Mouse (Mus musculus) hindbrain, embryonic 13.5 days (tissue): ENCODE measurements at regions not wholly inside any gene's neighbourhood (a gene's known extent, or its start where the extent isn't known, plus 50 kb on each side); places are given as distances from the start of the nearest gene placed in this dataset.
A peak's percentile ranks its signal among the peaks of the same experiment; 100 is the strongest.

Experiments used
- ATAC-seq: fragments of 200-750 bp; cut with Nextera tagmentation; 2 replicates; pipeline ENCODE4 v1.8.0; 2017; ENCODE audit warnings: moderate TSS enrichment; ENCODE audit not compliant: low FRiP score
- H3K27ac ChIP-seq: fragments of 300-500 bp; sonication (generic); 2 replicates; pipeline ENCODE4 v1.5.1; 2015; ENCODE audit warnings: inconsistent platforms, mild to moderate bottlenecking, moderate library complexity
- H3K27me3 ChIP-seq: fragments of 300-500 bp; sonication (generic); 2 replicates; pipeline ENCODE4 v1.6.1; 2015; ENCODE audit warnings: mild to moderate bottlenecking, inconsistent platforms
- H3K36me3 ChIP-seq: fragments of 300-500 bp; sonication (generic); 2 replicates; pipeline ENCODE4 v1.6.1; 2015; ENCODE audit warnings: mild to moderate bottlenecking, inconsistent platforms
- H3K4me1 ChIP-seq: fragments of 300-500 bp; sonication (generic); replicated peaks from 2 replicates; pipeline ENCODE4 v1.6.1; 2015; ENCODE audit warnings: inconsistent platforms
- H3K4me2 ChIP-seq: fragments of 300-500 bp; sonication (generic); 2 replicates; pipeline ENCODE4 v1.6.1; 2015; ENCODE audit warnings: inconsistent platforms, mild to moderate bottlenecking, moderate library complexity
- H3K4me3 ChIP-seq: fragments of 300-500 bp; sonication (generic); 2 replicates; pipeline ENCODE4 v1.5.1; 2015; ENCODE audit warnings: mild to moderate bottlenecking, inconsistent platforms
- H3K9ac ChIP-seq: fragments of 300-500 bp; sonication (generic); 2 replicates; pipeline ENCODE4 v1.6.1; 2015; ENCODE audit warnings: mild to moderate bottlenecking, inconsistent platforms
- H3K9me3 ChIP-seq: fragments of 300-500 bp; sonication (generic); 2 replicates; pipeline ENCODE4 v1.6.1; 2016; ENCODE audit warnings: inconsistent platforms
- WGBS: fragments of 180-500 bp; shearing (Covaris S2); methylation state at CpG from one replicate; pipeline ENCODE4 v1.1.7; 2015; 5-methylcytosine and 5-hydroxymethylcytosine counted together

DNA sequence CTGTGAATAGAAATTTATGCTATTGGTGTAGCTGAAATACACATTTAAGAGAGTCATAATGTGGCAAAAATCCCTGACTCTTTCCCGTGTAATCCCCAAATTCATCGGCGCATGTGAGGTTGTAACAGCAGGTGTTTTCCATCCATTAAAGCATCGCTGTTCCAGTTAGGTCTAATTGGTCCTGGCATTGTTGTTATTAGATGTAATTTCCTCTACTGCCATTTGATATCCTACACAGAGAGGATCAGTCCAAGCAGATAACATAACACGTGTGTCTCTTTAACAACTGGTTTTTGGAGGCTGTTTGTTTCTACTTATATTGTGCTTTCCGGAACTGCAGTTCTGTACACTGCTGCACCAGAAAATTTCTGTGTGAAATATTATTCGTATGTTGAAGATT lies 101.8 kb downstream of the Vgll3 start:
- Histone ChIP-seq H3K4me2 (no peak overlapping the region), H3K9ac (no peak overlapping the region), H3K36me3 (no peaks in the 10 kb centered on the region), H3K27ac (no peak overlapping the region), H3K9me3 (no peaks in the 10 kb centered on the region), H3K4me3 (no peak overlapping the region), H3K27me3 (no peaks in the 10 kb centered on the region), H3K4me1 (no peaks in the 10 kb centered on the region)
- WGBS = 80% methylated on average over 7 of the region's 7 CpGs
- ATAC-seq = no peak

DNA sequence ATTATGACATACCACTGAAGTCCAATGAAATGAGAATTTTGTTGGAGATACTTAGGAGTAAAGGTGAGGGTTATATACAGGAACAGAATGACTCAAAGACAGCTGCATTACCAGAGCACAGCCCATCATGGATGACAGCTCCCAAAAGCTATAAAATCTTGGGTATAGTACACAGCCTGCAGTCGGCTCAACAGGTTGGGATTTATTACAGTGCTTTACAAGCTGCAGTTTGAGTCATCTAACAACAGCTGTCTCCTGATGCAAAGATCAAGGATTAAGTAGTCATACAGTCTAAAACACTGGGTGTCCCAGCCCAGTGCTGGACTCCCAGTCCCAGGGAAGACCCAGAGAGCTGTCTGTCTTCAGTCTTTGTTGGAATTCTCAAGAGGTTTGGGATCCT lies 110.9 kb downstream of the Vgll3 start:
- Histone ChIP-seq H3K9ac (no peak overlapping the region), H3K27ac (no peak overlapping the region), H3K9me3 (no peaks in the 10 kb centered on the region), H3K36me3 (no peaks in the 10 kb centered on the region), H3K4me3 (no peak overlapping the region), H3K4me2 (no peak overlapping the region), H3K4me1 (no peaks in the 10 kb centered on the region), H3K27me3 (no peaks in the 10 kb centered on the region)
- WGBS = 94% methylated on average over 1 of the region's 1 CpGs
- no peak for ATAC-seq

- H3K36me3 ChIP-seq = no peaks in the 10 kb centered on the region
- H3K4me1 ChIP-seq = no peaks in the 10 kb centered on the region; the same call in 1 of the 2 replicates
- no peak overlapping the region for H3K9ac ChIP-seq
- H3K4me3 ChIP-seq = no peak overlapping the region
- no peak for ATAC-seq
- no peak overlapping the region for H3K27ac ChIP-seq
- no peaks in the 10 kb centered on the region for H3K9me3 ChIP-seq
- no peaks in the 10 kb centered on the region for H3K27me3 ChIP-seq
- H3K4me2 ChIP-seq = no peak overlapping the region
- 78% methylated on average over 4 of the region's 4 CpGs for WGBS
Observed at GRCm38 (mm10) chr16:65963829-65964228, 148.8 kb downstream of the Vgll3 start.

DNA sequence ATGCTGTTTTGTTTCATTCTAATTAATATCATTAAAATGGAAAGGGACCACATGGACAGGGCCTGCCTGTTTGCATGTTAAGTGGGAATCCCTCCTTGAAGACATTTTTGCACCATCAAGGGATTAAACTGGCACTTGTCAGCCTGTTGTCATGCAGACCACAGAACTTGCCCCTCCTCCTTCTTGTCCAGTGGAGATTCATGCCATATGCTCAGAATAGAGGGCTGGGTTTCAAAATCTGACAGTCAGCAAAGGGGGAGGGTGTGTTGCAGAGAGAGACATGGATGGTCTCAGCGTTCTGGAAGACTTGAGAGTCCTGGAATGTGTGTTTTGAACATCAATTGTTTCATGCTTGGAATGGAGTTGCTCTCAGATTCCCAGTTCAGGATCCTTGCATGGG lies 149.2 kb downstream of the Vgll3 start:
- no peaks in the 10 kb centered on the region for H3K27me3 ChIP-seq
- no peak overlapping the region for H3K9ac ChIP-seq
- H3K4me3 ChIP-seq = no peak overlapping the region
- H3K4me2 ChIP-seq = no peak overlapping the region
- 0 out of 2 replicates have a peak, but pooled peaks have one; percentile 59 for ATAC-seq
- no peaks in the 10 kb centered on the region for H3K9me3 ChIP-seq
- no peaks in the 10 kb centered on the region for H3K36me3 ChIP-seq
- WGBS = 59% methylated on average over 1 of the region's 1 CpGs
- H3K27ac ChIP-seq = no peak overlapping the region
- no peaks in the 10 kb centered on the region; the same call in 1 of the 2 replicates for H3K4me1 ChIP-seq

DNA sequence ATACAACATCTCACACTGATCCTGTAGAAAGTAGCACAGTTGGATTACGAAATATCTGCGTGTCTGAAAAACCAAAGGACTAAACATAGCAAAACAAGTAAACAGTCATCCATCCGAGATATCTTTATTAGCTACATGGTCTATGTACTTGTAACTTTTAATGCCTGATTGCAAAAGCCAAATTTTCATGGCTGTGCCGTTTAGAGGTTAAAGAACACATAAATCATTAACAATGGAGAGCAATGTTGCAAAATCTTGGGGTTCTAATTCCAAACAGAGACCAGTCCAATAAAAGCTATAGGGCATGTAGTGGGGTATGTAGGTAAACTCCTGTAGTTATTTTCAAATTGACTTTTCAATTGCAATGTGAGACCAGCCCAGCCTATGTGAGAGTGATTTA lies 162.0 kb downstream of the Vgll3 start:
- ATAC-seq = no peak
- WGBS = 92% methylated on average over 4 of the region's 4 CpGs
- no peak overlapping the region for H3K9ac ChIP-seq

DNA sequence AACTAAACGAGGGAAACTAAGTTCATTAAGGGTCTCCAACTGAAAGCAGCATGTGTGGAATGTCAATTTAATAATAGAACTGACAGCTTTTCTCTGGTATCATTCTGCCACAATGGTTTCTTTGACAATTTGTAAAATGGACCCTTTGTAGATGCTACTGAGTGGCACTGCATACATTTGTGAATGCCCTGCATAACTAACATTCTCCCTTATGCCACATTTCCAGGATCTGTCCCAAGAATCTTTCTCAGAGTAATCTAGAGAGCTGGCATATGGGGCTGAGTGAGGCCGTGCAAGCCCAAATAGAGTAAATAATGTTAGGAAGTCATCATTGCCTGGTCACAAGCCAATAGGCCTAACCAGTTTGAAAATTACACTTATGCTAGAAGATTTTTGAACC lies 172.1 kb downstream of the Vgll3 start:
- no peak overlapping the region for H3K9ac ChIP-seq
- no peaks in the 10 kb centered on the region for H3K9me3 ChIP-seq
- H3K36me3 ChIP-seq = no peaks in the 10 kb centered on the region
- no peak overlapping the region for H3K27ac ChIP-seq
- H3K4me1 ChIP-seq = no peaks in the 10 kb centered on the region
- WGBS = 44% methylated on average over 2 of the region's 2 CpGs
- H3K27me3 ChIP-seq = no peaks in the 10 kb centered on the region
- no peak overlapping the region for H3K4me2 ChIP-seq
- no peak overlapping the region for H3K4me3 ChIP-seq
- ATAC-seq = no peak

More for the DNA sequence above, 162.0 kb downstream of the Vgll3 start:
- Histone ChIP-seq H3K4me3 (no peak overlapping the region), H3K27ac (no peak overlapping the region), H3K4me1 (no peaks in the 10 kb centered on the region), H3K4me2 (no peak overlapping the region), H3K9me3 (no peaks in the 10 kb centered on the region), H3K36me3 (no peaks in the 10 kb centered on the region), H3K27me3 (no peaks in the 10 kb centered on the region)

DNA sequence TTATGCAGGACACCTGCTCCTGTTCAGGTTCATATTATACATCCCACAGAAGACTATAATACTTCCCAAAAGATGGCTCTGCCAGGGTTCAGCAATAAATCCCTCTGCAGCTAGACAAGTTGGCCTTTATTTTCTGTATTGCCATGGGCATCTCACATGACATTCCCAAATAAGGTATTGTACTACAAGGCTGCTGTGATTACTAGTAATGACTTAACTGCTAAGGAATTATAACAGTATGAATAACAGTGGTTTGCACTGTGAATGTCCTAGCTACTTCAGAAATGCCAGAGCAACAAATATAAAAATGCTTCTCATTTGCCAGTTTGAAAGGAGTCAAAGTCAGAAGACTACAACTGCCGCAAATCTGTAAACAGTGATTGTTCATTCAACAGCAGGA lies 184.3 kb downstream of the Vgll3 start:
- Histone ChIP-seq H3K27ac (no peak overlapping the region), H3K4me3 (no peak overlapping the region), H3K9me3 (no peaks in the 10 kb centered on the region), H3K9ac (no peak overlapping the region), H3K4me2 (no peak overlapping the region), H3K36me3 (no peaks in the 10 kb centered on the region), H3K27me3 (no peaks in the 10 kb centered on the region), H3K4me1 (no peaks in the 10 kb centered on the region)
- no peak for ATAC-seq
- WGBS = 77% methylated on average over 1 of the region's 1 CpGs

DNA sequence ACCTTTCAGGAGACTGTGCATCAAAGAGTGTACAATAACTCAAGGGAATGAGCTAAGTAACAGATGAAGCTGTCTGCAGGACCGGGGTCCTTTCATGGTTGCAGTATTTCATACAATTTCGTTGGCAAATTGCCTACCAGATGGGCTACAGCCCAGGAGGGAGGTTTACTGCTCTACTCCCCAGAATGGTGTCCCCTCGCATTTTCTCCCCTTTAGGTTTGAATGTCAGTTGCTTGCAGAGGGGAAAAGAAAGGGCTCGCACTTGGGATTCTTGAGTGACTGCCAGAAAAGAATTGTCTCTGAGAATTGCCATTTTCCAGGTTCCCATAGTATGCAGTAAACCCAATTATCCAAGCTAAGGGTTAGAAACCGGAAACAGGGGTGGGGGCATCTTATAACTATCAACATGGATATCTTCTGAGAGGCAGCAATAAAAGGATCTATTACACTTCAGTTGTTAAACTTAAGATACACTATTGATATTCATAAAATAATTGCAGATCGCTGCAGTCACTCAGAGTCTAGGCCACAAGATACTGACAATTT lies 185.7 kb downstream of the Vgll3 start:
- Histone ChIP-seq H3K27me3 (no peaks in the 10 kb centered on the region), H3K4me2 (no peak overlapping the region), H3K4me3 (no peak overlapping the region), H3K9me3 (no peaks in the 10 kb centered on the region), H3K9ac (no peak overlapping the region), H3K4me1 (no peaks in the 10 kb centered on the region), H3K27ac (no peak overlapping the region), H3K36me3 (no peaks in the 10 kb centered on the region)
- ATAC-seq = no peak
- 72% methylated on average over 6 of the region's 6 CpGs for WGBS

DNA sequence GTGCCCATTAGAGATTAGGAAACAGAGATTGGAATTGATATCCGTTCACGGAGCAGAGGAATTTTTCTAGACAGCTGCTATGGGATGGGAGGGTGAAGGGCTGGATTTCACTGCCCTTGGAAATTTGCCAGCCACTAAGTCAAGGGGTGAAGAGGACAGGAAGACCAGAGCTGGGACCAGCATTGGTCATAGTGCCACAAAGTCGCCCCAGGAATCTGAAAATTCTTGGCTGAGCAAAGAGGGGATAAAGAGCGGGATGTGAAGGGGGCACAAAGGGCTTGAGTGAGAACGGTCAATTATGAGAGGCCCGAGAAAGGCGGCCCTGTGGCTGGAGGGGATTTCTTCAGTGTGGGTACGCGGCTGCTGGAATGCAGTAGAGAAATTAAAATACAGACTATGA lies 189.6 kb downstream of the Vgll3 start:
- Histone ChIP-seq H3K4me2 (no peak overlapping the region), H3K27ac (no peak overlapping the region), H3K36me3 (no peaks in the 10 kb centered on the region), H3K9me3 (no peaks in the 10 kb centered on the region), H3K27me3 (no peaks in the 10 kb centered on the region), H3K4me3 (no peak overlapping the region), H3K9ac (no peak overlapping the region), H3K4me1 (no peaks in the 10 kb centered on the region)
- 85% methylated on average over 9 of the region's 9 CpGs for WGBS
- no peak for ATAC-seq

GRCm38 (mm10) chr16:66005954-66006580 lies 191.0 kb downstream of the Vgll3 start:
- Histone ChIP-seq H3K4me2 (no peak overlapping the region), H3K36me3 (no peaks in the 10 kb centered on the region), H3K27me3 (no peaks in the 10 kb centered on the region), H3K4me1 (no peaks in the 10 kb centered on the region), H3K9me3 (no peaks in the 10 kb centered on the region), H3K4me3 (no peak overlapping the region), H3K27ac (no peak overlapping the region), H3K9ac (no peak overlapping the region)
- 52% methylated on average over 7 of the region's 7 CpGs for WGBS
- ATAC-seq = no peak

DNA sequence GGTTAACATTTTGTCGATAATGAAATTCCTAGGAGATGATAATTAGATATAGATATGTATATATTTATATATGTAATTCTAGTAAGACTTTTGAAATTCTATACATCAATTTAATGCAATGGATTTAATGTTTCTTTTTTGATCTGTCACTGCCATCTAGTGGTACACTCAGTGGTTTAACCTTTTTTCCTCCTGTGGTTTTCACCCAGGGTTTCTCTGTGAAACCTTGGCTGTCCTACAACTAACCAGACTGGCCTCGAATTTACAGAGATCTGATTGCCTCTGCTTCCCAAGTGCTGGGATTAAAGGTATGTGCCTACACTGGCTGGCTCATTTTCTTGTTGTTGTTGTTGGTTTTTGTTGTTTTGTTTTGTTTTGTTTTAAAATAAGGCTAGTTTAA lies 198.6 kb downstream of the Vgll3 start:
- 0 out of 2 replicates have a peak, but pooled peaks have one; percentile 46 for ATAC-seq
- WGBS = 17% methylated on average over 2 of the region's 2 CpGs
- no peaks in the 10 kb centered on the region for H3K36me3 ChIP-seq

DNA sequence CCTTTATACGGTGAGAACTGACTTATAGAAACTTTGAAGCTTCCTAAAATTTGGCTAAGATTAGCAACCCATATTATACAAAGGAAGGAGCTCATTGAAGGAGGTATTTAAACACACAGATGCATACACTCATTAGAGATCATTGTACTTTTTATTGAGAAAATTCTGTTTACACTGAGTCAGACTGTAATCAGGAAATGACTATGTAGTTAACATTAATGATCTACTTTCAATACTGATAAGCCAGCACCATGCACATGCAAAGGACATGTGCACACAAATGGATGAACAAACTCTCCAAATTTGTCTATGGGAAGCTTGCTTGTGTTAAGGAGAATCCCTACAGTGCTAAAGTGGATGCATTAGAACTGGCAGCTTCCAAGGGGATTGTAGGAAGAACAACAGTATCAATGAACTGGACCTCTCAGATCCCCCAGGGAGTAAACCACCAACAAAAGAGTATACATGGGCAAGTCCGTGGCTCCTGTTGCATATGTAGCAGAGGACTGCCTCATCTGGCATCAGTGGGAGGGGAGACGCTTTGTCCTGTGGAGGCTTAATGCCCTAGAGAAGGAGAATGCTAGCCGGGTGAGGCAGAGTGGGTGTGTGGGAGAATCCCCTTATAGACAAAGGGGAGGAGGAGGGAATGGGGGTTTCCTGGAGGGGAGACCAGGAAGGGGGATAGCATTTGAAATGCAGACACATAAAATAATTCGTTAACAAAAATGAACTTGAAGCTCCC lies 200.0 kb downstream of the Vgll3 start:
- H3K9ac ChIP-seq = no peak overlapping the region
- H3K4me2 ChIP-seq = no peak overlapping the region

More for the DNA sequence above, 198.6 kb downstream of the Vgll3 start:
- H3K9ac ChIP-seq = no peak overlapping the region
- H3K4me3 ChIP-seq = no peak overlapping the region
- H3K4me2 ChIP-seq = no peak overlapping the region
- no peaks in the 10 kb centered on the region for H3K27me3 ChIP-seq
- peaks cover 4% of the 10 kb centered on the region; the same call in 1 of the 2 replicates for H3K4me1 ChIP-seq
- no peak overlapping the region for H3K27ac ChIP-seq
- H3K9me3 ChIP-seq = no peaks in the 10 kb centered on the region

DNA sequence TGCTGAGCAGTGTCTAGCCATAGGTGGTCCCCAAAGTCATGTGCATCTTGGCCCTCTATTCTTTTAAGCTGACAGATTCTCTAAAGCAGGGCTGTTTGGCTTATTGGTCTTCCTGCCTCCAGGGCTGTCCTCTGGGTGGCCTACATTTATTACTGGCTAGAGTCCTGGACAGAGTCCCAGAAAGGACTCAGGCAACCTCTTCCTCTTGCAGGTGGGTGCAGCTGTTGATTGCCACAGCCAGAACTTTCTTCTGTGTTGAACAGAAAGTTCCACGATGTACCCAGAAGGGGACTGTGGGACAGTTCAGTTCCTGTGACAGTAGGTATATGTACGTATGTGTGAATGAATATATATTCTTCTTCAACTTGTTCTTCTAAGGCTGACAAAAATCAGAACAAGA lies 202.0 kb downstream of the Vgll3 start:
- Histone ChIP-seq H3K9ac (no peak overlapping the region), H3K4me1 (peaks cover 4% of the 10 kb centered on the region; the same call in 1 of the 2 replicates), H3K27ac (no peak overlapping the region), H3K36me3 (no peaks in the 10 kb centered on the region), H3K4me3 (no peak overlapping the region), H3K27me3 (no peaks in the 10 kb centered on the region), H3K9me3 (no peaks in the 10 kb centered on the region), H3K4me2 (no peak overlapping the region)
- no peak for ATAC-seq
- 94% methylated on average over 2 of the region's 2 CpGs for WGBS

More for the DNA sequence above, 200.0 kb downstream of the Vgll3 start:
- no peaks in the 10 kb centered on the region for H3K36me3 ChIP-seq
- no peak overlapping the region for H3K27ac ChIP-seq
- H3K9me3 ChIP-seq = no peaks in the 10 kb centered on the region
- peaks cover 4% of the 10 kb centered on the region; the same call in 1 of the 2 replicates for H3K4me1 ChIP-seq
- ATAC-seq = no peak
- H3K4me3 ChIP-seq = no peak overlapping the region
- no peaks in the 10 kb centered on the region for H3K27me3 ChIP-seq
- WGBS = 29% methylated on average over 5 of the region's 5 CpGs
